Mouse (Mus musculus): ENCODE measurements around the gene Eif3k. TPM values are rescaled to one million over a fixed set of nuclear protein-coding genes. Genes with fewer than 3 reads are reported as not detected.

The Eif3k gene
- total RNA-seq (2017), result 285 to 328 TPM (median 291 TPM) in 3 replicates

DNA sequence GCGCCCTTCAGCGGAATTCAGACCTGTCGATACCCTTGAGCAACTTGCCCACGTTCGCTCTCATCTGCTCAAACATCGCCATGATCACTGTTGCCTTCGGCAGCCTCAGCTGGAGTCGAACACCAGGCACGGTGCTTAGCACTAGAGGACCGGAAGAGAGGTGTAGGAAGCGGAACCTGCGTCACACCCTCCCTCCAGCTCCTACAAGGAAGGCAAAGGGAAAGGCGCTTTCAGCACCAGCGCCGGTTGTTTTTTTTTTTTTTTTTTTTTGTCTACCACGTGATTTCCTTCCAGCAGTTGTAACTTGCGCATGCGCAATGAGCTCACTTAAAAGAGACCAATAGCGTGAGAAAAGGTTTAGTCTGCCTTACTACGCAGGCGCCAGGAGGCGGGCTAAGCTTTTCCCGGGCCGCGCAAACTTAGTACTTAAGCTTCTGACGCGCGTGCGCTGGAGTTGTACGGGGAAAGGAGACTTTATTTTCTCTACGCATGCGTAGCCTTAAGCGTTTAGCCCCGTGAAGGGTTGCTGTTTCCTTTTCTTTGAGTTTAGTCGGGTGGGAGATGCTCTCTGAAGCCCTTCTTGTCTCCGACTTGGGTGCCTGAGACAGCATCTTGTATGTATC, at the start of gene Eif3k, which contains the start of gene Map4k1:
TSS of gene Eif3k (minus strand) at position 214 of the 623 bp plus-strand sequence.
TSS of gene Map4k1 (plus strand) at position 400 of the 623 bp plus-strand sequence.
- peak; percentile 83 for ATAC-seq (replicated peaks; ENCODE audit: insufficient number of reproducible peaks, low FRiP score, low TSS enrichment, poor library complexity, severe bottlenecking)

DNA sequence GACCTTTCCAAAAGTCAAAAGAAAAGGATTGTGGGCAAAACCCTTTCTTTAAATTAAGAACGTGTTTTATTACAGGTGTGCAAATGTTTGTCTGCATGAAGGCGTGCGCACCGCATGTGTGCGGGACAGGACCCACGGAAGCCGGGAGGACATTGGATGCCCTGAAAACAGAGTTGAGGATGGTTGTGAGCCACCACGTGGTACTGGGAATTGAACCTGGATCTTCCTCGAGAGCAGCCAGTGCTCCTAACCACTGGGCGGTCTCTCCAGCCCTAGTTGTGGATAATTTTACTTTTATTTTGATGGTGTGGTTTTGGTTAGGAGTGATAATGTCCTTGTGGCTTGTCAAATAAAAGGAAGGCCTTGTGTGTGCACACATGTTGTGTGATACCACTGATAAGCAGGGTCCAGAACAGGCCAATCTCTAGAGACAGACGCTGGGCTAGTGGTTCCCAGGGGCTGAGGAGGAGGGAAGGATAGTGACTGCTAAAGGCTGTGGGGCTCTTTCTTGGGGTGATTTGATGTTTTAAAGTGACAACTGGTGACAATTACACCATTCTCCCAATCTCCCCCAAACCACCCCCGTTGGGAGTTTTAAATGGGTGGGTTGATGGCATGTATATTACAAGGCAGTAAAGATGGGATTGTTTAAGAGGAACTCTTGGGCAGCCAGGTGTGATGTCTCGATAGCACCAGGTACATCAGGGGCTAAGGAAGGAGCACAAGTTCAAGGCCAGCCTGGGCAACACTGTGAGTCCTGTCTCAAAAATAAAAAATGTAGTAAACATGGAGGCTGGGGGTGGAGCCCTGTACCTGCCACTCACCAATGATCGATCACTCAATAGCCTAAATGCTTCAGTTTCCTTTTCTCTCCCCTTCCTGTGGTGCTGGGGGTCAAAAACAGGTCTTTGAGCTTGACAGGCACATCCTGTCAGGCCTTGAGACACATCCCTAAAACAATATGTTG, 48.3 kb upstream of the Eif3k start:
- ATAC-seq (replicated peaks; ENCODE audit: insufficient number of reproducible peaks, low FRiP score, low TSS enrichment, poor library complexity, severe bottlenecking), result no peak

DNA sequence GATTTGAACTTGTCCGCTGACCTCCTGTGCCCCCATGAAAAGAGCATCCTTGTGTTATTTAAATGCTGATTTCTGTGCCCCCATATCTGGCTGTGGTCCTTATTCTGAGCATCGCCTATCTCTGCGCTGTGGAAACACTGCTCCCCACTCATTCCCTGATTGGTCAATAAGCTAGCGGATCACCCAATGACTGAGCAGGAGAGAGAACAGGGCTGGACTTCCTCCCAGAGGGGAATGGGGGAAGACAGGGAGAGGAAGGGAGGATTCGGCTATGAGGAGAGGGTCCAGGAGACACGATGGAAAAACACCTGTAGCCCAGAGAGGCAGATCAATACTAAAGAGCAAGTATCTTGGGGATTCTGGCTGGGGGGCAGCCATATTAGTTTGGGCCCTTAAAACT, 47.1 kb upstream of the Eif3k start:
- no peak for ATAC-seq (replicated peaks; ENCODE audit: insufficient number of reproducible peaks, low FRiP score, low TSS enrichment, poor library complexity, severe bottlenecking)

DNA sequence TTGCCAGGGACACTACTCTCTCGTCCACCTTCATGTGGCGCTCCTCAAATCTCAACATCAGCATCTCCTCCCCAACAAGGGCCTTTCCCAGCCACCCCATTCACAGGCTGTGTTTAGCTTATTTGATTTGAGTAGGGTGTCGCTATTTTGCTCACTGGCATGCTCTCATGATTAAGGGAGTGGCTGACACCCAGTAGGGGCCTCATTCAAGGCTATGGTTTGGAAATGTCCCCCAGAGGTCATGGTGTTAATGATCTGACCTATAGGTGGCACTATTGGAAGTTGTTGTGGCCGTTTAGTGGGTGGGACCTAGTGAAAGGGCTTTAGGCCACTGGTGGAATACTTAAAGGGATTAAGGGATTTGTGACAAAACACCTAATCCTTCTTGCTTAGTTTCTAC, 45.1 kb upstream of the Eif3k start:
- ATAC-seq (replicated peaks; ENCODE audit: insufficient number of reproducible peaks, low FRiP score, low TSS enrichment, poor library complexity, severe bottlenecking), result no peak

DNA sequence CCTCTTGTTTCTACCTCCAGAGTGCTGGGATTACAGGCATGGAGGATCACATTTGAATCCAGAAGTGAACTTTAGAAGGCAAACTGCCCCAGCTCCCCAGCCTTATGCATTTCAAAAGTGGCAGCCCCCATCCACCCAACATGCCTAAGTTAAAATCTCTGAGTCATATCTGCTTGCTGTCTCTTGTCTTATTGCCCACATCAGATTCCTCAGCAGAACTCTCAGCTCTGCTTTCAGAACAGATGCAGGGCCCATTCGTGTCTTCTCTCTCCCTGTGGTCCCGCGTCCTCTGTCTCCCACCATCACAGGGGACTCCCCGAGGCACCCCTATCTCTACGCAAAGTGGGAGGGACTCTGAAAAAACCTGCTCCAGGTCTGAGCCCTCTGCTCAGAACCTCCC, 44.5 kb upstream of the Eif3k start:
- ATAC-seq (replicated peaks; ENCODE audit: insufficient number of reproducible peaks, low FRiP score, low TSS enrichment, poor library complexity, severe bottlenecking), result no peak

DNA sequence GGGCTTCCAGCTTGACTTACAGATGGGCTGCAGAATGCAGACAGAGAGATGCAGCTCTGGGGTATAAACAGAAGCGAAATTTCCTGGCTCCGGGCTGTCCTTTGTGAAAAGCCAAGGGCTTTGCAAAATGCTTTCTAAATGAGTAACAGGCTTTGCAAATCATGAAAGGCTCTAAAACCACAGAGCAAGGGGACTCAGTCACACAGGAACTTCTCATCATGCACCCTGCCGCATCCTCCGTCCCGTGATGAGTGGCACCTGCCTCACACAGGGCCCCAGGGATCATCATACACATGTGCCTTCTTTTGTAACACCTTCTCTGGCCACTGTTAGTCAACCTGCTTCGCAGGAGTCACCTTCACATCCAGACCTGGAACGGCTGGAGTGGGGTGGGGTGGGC, 43.9 kb upstream of the Eif3k start:
- ATAC-seq (replicated peaks; ENCODE audit: insufficient number of reproducible peaks, low FRiP score, low TSS enrichment, poor library complexity, severe bottlenecking), result no peak

DNA sequence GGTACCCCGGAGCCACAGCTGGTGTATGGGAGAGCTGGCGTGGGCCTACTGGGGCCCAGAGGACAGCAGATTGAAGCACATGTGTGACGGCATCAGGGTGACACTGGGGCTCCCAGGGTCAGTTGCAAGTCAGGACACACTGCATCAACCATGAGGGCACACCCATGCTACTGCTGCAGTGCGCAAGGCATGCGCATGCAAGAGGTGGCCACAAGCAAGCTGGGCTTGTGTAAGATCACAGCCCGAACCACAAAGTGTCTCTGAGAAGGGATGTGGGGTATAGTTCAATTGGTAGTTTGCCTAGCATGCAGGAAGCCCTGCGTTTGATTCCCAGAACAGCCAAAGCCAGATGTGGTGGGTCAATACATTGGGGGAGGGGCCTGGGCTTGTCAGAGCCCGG, 41.9 kb upstream of the Eif3k start:
- ATAC-seq (replicated peaks; ENCODE audit: insufficient number of reproducible peaks, low FRiP score, low TSS enrichment, poor library complexity, severe bottlenecking), result no peak

DNA sequence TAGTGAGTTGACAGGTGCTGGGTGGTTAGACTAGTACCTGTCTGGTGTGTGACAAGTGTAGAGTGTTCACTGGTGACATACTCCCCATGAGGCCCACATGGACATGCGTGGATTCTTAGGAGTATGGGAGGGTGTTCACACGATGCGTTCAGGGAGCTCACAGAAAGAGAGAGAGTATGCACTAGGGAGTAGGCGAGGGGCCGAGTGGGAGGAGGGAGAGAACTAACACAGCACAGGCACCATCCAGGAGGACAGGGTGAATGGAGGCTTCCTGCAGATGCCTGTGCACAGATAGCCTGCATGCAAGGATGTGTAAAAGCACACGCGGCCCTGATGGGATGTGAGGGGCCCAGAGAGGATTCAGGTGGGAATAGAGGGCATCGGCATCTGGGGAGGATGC, 40.8 kb upstream of the Eif3k start:
- ATAC-seq (replicated peaks; ENCODE audit: insufficient number of reproducible peaks, low FRiP score, low TSS enrichment, poor library complexity, severe bottlenecking), result no peak

DNA sequence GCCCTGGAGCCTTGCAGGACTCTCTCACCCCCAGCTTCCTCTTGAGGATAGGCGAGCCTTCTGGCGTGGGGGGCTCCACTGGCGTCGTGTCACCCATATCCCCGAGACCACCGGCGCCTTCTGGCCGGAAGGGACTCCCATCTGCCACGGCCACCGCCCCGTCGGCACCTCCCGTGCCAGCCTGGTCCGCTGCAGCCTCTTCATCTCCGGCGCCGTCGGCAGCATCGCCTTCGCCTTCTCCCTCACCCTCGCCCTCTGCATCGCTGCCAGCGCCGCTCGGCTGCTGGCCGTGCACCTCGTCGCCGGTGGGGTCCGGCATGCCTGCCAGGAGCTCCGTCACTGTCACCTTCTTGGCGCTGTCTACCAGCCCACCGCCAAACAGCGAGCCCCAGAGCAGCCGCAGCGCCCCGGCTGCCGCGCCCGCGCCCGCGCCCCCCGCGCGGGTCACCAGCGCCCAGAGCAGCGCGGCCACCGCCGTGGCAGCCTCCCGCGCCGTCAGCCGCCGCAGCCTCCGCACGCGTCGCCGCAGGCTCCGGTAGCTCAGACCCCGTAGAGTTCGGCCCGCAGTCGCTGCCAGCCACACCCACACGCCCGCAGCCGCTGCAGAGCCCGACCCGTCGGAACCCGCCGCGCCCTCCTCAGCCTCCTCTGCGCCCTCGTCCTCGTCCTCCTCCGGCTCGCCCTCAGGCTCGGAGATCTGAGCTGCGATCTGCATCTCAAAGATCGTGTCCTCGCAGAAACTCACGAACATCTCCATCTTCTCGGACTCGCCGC, 38.0 kb upstream of the Eif3k start:
- ATAC-seq (replicated peaks; ENCODE audit: insufficient number of reproducible peaks, low FRiP score, low TSS enrichment, poor library complexity, severe bottlenecking), result no peak

DNA sequence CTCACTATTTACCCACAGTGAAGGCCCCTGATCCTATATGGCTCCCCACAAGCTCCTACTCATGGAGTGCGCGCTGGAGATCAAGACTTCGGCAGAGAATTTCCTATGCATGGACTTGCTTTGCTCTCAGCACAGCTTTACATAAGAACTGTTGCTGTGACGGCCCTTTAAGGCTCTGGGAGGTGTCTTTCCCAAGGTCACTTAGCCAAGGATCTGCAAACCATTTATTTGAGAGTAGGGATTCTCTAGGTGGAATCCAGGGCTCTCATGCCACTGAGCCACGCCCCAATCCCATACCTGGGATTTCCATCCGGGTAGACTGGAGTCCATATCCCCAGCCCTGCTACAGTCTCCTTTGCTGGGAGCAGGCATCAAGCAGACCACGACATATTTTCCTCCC, 35.6 kb upstream of the Eif3k start:
- no peak for ATAC-seq (replicated peaks; ENCODE audit: insufficient number of reproducible peaks, low FRiP score, low TSS enrichment, poor library complexity, severe bottlenecking)

DNA sequence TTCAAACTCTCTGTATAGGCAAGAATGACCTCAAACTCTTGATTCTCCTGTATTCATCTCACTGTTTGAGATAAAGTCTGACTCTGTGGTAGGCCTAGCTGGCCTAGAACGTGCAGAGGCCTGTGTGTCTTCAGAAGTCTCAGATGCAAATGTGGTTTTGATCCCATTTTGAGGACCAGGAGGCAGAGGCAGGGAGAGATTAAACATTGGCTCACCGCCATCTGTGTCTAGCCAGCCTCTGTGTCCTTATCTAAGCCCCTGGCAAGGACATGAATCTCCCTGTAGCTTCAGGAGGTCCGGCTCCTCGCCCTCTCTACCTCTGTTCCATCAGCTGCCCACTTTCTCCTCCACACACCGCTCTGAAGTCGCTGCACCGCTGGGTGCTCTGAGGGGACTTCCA, 34.8 kb upstream of the Eif3k start:
- no peak for ATAC-seq (replicated peaks; ENCODE audit: insufficient number of reproducible peaks, low FRiP score, low TSS enrichment, poor library complexity, severe bottlenecking)

DNA sequence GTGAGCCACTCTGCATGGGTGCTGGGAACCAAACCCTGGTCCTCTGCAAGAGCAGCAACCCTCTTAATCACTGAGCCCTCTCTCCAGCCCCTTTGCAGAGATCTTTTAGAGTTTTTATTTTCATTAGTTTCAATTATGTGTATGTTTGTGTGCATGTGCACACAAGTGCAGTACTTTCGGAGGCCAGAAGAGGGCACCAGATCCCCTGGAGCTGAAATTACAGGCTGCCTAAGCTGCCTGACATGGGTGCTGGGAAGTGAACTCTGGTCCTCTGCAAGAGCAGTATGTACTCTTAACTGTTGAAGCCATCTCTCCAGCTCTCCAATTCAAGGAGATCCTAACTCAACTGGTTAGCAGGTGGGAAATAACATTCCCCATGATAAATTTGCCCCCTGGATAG, 33.3 kb upstream of the Eif3k start:
- no peak for ATAC-seq (replicated peaks; ENCODE audit: insufficient number of reproducible peaks, low FRiP score, low TSS enrichment, poor library complexity, severe bottlenecking)

DNA sequence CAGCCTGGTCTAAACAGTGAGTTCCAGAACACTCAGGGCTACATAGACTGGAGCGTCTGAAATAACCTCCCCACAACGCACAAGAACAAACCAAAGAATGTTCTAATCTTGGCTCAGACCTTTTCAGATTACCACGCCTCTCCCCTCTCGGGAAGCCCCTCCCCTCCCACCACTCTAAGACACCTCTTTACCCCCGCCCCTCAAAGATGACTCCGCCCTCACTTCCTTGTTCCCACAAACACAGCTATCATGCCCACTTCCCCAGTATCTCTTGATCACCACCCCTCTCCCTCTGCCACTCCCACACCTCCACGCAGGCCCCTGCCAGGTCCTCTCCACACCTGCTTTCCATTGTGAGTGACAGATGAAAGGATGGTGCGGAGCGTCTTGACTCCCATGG, 27.1 kb upstream of the Eif3k start:
- ATAC-seq (replicated peaks; ENCODE audit: insufficient number of reproducible peaks, low FRiP score, low TSS enrichment, poor library complexity, severe bottlenecking), result peak; percentile 61

DNA sequence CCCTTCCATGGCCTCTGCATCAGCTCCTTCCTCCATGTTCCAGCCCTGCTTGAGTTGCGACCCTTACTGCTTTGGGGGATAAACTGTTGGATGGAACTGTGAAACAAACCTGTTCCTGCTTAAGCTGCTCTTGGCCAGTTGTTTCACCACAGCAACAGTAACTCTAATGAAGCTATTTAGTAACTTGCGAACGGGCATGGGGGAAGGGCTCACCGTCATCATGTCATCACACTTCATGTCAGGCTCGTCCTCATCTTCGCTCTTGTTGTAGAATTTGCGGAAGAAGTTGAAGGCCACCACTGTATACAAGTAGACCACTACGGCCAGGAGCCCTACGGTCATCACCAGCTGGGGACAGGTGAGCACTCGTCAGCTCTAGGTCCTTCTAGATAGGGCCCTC, 26.5 kb upstream of the Eif3k start:
- peak; percentile 48 for ATAC-seq (replicated peaks; ENCODE audit: insufficient number of reproducible peaks, low FRiP score, low TSS enrichment, poor library complexity, severe bottlenecking)

DNA sequence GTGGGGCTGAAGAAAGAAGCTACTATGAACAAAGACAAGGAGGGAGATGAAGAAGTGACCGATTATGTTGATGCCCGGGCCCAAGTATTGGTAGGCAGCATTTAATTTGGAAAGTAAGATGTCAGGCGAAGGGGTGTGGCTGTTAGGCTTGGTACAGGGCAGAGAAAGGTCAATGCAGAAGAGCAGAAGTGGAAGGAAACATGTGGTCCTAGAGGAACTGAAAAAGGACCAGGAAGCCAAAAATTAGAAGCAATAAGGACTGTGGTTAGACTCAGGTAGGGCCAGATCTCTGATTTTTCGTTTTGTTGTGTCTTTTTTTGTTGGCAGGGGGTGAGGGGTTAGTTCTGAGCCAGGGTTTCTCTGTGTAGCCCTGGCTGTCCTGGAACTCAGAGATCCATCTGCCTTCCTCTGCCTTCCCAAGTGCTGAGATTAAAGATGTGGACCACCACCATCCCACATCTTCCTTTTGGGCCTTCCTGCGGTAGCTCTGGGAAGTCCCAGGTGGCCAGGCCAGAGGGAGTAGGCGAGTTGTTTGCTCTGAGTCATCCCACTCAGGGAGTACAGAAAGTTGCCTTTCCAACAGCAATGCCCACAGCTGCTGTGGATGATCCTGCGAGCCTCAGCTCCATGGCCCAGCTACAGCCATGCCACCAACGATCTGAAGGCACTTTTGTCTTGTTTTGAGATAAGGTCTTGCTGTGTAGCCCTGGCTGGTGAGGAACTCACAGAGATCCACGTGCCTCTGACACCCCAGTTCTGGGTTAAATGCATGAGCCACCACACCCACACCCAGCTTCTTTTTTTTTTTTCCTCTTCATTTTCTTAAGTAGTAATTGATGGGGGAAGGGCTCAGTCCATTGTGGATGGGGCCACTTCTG, 25.8 kb upstream of the Eif3k start:
- peak; percentile 57 for ATAC-seq (replicated peaks; ENCODE audit: insufficient number of reproducible peaks, low FRiP score, low TSS enrichment, poor library complexity, severe bottlenecking)

DNA sequence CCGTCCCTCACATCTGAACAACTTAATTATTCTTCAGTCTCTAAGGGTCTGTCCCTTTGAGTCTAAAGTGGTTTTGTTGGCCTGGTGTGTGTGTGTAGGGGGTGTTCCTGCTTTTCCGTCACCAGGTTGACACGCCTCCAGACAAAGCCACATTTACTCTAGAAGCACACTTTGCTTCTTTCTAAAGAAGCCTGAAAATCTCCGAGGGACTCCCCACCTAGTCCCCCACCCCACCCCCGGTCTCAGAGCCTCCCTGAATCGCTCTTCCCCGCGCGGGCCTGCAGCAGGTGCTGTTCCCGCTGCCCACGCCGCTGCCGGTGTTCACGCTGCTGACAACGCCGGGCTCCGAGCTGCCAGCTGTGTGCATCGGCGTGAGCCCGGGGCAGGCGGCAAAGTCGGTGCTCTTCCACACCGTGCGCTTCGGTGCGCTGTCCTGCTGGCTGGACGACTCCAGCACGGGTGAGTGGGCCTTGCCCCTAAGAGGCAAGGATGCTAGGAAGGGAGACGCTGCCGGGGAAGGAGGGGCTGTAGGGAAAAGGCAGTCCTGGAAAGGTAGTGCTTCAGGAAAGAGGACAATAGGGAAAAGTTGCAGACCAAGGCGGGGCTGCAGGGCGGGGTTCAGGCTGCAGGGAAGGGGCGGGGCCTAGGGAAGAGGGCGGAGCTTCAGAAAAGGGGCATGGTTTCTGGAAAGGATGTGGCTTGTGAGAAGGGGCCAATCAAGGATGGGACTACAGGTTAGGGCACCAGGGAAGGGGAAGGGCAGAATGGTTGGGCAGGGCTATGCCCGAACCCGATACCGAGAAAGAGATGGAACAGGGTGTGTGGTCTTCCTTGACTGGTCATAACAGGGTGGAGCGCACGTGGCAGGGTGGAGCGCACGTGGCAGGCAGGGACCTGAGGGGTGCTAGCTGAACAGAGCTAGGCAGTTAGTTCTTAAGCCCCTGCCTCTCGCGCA, 19.3 kb upstream of the Eif3k start:
- peak; percentile 80 for ATAC-seq (replicated peaks; ENCODE audit: insufficient number of reproducible peaks, low FRiP score, low TSS enrichment, poor library complexity, severe bottlenecking)

DNA sequence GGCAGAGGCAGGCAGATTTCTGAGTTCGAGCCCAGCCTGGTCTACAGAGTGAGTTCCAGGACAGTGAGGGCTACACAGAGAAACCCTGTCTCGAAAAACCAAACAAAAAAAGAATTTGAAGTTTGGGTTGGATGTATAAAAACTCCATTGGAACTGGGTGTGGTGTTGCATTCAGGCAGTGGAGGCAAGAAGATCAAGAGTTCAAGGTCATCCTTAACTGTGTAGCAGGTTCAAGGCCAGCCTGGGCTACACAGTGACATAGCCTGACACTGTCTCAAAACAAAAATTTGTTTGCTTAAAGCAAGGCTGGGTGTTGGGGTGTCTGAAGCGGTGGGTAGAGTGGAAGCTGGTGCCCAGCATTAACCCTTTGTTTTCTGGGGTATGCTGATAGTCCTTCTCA, 11.7 kb upstream of the Eif3k start:
- ATAC-seq (replicated peaks; ENCODE audit: insufficient number of reproducible peaks, low FRiP score, low TSS enrichment, poor library complexity, severe bottlenecking), result no peak

All from monocyte, adult 5-6 weeks (primary cell).